ENCODE assay signal across 11 mouse cellular contexts in the genomic region with DNA sequence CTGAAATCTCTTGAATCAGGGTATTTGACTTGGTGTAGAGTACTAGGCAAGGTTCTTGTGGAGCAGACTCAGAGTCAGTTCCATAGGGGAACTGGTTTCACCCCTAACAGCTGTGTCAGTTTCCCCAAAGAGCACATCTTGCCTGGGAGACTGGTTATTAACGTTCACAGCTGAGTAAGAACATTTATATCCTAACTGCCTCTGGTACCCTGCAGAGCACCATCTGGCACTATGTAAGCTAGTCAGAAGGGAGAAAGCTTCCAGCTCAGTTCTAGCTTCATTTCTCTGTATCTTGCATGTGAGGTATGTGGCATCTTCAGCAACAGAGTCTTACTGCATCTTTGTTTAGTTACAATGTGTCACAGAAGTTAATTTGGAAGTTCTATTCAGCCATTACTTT. TPM values are rescaled to one million over a fixed set of nuclear protein-coding genes. Genes with fewer than 3 reads are reported as not detected.
A peak's percentile ranks its signal among the peaks of the same experiment; 100 is the strongest.
DNase-seq lines count a peak whose midpoint lies in the region; ATAC-seq lines count a peak whose summit lies in the region.
"Had no signal": no experiment of that assay in that cellular context is flagged by ENCODE, and none has a peak within 500 bp of the region (broad histone marks: within the 10 kb centered on the region; RNA-seq: fewer than 3 reads in every experiment).

No protein-coding gene starts in this region.

- H3K9me3 ChIP-seq in hindbrain, embryonic 12.5 days (replicated peaks) = no peaks in the 10 kb centered on the region
- no peaks in the 10 kb centered on the region for H3K9me3 ChIP-seq in hindbrain, embryonic 10.5 days
- H3K9me3 ChIP-seq in neural tube, embryonic 12.5 days = no peaks in the 10 kb centered on the region
- no peaks in the 10 kb centered on the region for H3K9me3 ChIP-seq in hindbrain, embryonic 15.5 days
- H3K9me3 ChIP-seq in heart, embryonic 12.5 days (replicated peaks) = no peaks in the 10 kb centered on the region
- H3K9me3 ChIP-seq: embryonic facial prominence, embryonic 13.5 days; liver, embryonic 13.5 days had no signal

- no peak for DNase-seq in hindbrain, embryonic 10.5 days (ENCODE audit: low spot score)
- DNase-seq in neural tube, embryonic 10.5 days (ENCODE audit: extremely low spot score, low spot score) = no peak
- no peak for DNase-seq in ovary, adult 18-20 months (ENCODE audit: low spot score)
- DNase-seq: heart, adult 11 months; kidney, adult 9 months; liver, embryonic 13.5 days had no signal

- H3K36me3 ChIP-seq in hindbrain, embryonic 12.5 days = no peaks in the 10 kb centered on the region
- H3K36me3 ChIP-seq in hindbrain, embryonic 10.5 days = no peaks in the 10 kb centered on the region
- no peaks in the 10 kb centered on the region for H3K36me3 ChIP-seq in neural tube, embryonic 12.5 days
- no peaks in the 10 kb centered on the region for H3K36me3 ChIP-seq in hindbrain, embryonic 15.5 days
- H3K36me3 ChIP-seq in heart, embryonic 12.5 days = no peaks in the 10 kb centered on the region
- H3K36me3 ChIP-seq: embryonic facial prominence, embryonic 13.5 days; liver, embryonic 13.5 days had no signal

- ATAC-seq in hindbrain, embryonic 12.5 days (ENCODE audit: low FRiP score) = peak; percentile 70; the same call in 1 of the 2 replicates
- ATAC-seq in neural tube, embryonic 12.5 days (ENCODE audit: low FRiP score, low read depth) = peak; percentile 80
- ATAC-seq in hindbrain, embryonic 15.5 days (ENCODE audit: low FRiP score, low read depth) = peak; percentile 74; the same call in 1 of the 2 replicates
- ATAC-seq in heart, embryonic 12.5 days (ENCODE audit: insufficient number of reproducible peaks, low FRiP score) = no peak

- H3K27me3 ChIP-seq in hindbrain, embryonic 12.5 days = no peaks in the 10 kb centered on the region
- no peaks in the 10 kb centered on the region for H3K27me3 ChIP-seq in hindbrain, embryonic 10.5 days (ENCODE audit: insufficient read depth, poor library complexity, severe bottlenecking)
- no peaks in the 10 kb centered on the region for H3K27me3 ChIP-seq in neural tube, embryonic 12.5 days (replicated peaks)
- no peaks in the 10 kb centered on the region for H3K27me3 ChIP-seq in hindbrain, embryonic 15.5 days
- no peaks in the 10 kb centered on the region for H3K27me3 ChIP-seq in heart, embryonic 12.5 days (replicated peaks)
- H3K27me3 ChIP-seq: embryonic facial prominence, embryonic 13.5 days; liver, embryonic 13.5 days had no signal

- H3K4me1 ChIP-seq in hindbrain, embryonic 12.5 days = no peaks in the 10 kb centered on the region
- no peaks in the 10 kb centered on the region for H3K4me1 ChIP-seq in hindbrain, embryonic 10.5 days (replicated peaks)
- no peaks in the 10 kb centered on the region for H3K4me1 ChIP-seq in neural tube, embryonic 12.5 days
- H3K4me1 ChIP-seq in hindbrain, embryonic 15.5 days (replicated peaks) = peaks cover 8% of the 10 kb centered on the region; the same call in 1 of the 2 replicates
- H3K4me1 ChIP-seq in heart, embryonic 12.5 days (replicated peaks) = no peaks in the 10 kb centered on the region
- H3K4me1 ChIP-seq: embryonic facial prominence, embryonic 13.5 days; liver, embryonic 13.5 days had no signal

- 54% methylated on average over 1 of the region's 1 CpGs for whole genome bisulfite sequencing in hindbrain, embryonic 12.5 days
- WGBS in hindbrain, embryonic 10.5 days = 59% methylated on average over 1 of the region's 1 CpGs
- WGBS in neural tube, embryonic 12.5 days = 31% methylated on average over 1 of the region's 1 CpGs
- WGBS in hindbrain, embryonic 15.5 days = 30% methylated on average over 1 of the region's 1 CpGs
- WGBS in heart, embryonic 12.5 days = 54% methylated on average over 1 of the region's 1 CpGs

- H3K4me3 ChIP-seq in hindbrain, embryonic 12.5 days = no peak overlapping the region
- H3K4me3 ChIP-seq in hindbrain, embryonic 10.5 days = no peak overlapping the region
- H3K4me3 ChIP-seq in neural tube, embryonic 12.5 days = no peak overlapping the region
- H3K4me3 ChIP-seq in hindbrain, embryonic 15.5 days = no peak overlapping the region
- H3K4me3 ChIP-seq in heart, embryonic 12.5 days = no peak overlapping the region
- H3K4me3 ChIP-seq: embryonic facial prominence, embryonic 13.5 days; liver, embryonic 13.5 days had no signal

- no peak overlapping the region for H3K27ac ChIP-seq in hindbrain, embryonic 12.5 days
- no peak overlapping the region for H3K27ac ChIP-seq in hindbrain, embryonic 10.5 days
- no peak overlapping the region for H3K27ac ChIP-seq in neural tube, embryonic 12.5 days
- H3K27ac ChIP-seq in hindbrain, embryonic 15.5 days (replicated peaks) = no peak overlapping the region
- no peak overlapping the region for H3K27ac ChIP-seq in heart, embryonic 12.5 days (ENCODE audit: poor library complexity, severe bottlenecking)
- H3K27ac ChIP-seq: embryonic facial prominence, embryonic 13.5 days; liver, embryonic 13.5 days had no signal

- H3K4me2 ChIP-seq in hindbrain, embryonic 12.5 days (replicated peaks) = no peak overlapping the region
- no peak overlapping the region for H3K4me2 ChIP-seq in neural tube, embryonic 12.5 days (replicated peaks)
- no peak overlapping the region for H3K4me2 ChIP-seq in hindbrain, embryonic 15.5 days
- no peak overlapping the region for H3K4me2 ChIP-seq in heart, embryonic 12.5 days
- H3K4me2 ChIP-seq: embryonic facial prominence, embryonic 13.5 days; liver, embryonic 13.5 days had no signal

- no peak overlapping the region for H3K9ac ChIP-seq in hindbrain, embryonic 12.5 days
- no peak overlapping the region for H3K9ac ChIP-seq in neural tube, embryonic 12.5 days
- no peak overlapping the region for H3K9ac ChIP-seq in hindbrain, embryonic 15.5 days
- H3K9ac ChIP-seq in heart, embryonic 12.5 days = no peak overlapping the region
- H3K9ac ChIP-seq: embryonic facial prominence, embryonic 13.5 days; liver, embryonic 13.5 days had no signal

RNA-seq across cellular contexts. Expression of a gene that starts 53.9 kb away (rescaled TPM):
- 0.14 TPM in 1 of 2 replicates, not detected in the other for polyA plus RNA-seq in hindbrain, embryonic 12.5 days (2016; fragmentation: Nextera tagmentation; extraction: Ambion mirVana)
- polyA plus RNA-seq in hindbrain, embryonic 10.5 days (2016; fragmentation: Nextera tagmentation; extraction: Ambion mirVana) = 0.48 and 0.76 TPM in 2 replicates
- polyA plus RNA-seq in neural tube, embryonic 12.5 days (2016; fragmentation: Nextera tagmentation; extraction: Ambion mirVana) = not detected in 2 replicates
- 0.25 TPM in 1 of 2 replicates, not detected in the other for polyA plus RNA-seq in hindbrain, embryonic 15.5 days (2015; fragmentation: Nextera tagmentation; extraction: Ambion mirVana)
- polyA plus RNA-seq in heart, embryonic 12.5 days (2016; fragmentation: Nextera tagmentation; extraction: Ambion mirVana) = not detected in 2 replicates
- polyA plus RNA-seq: embryonic facial prominence, embryonic 13.5 days; liver, embryonic 13.5 days had no signal
